Mouse (Mus musculus) heart, embryonic 14.5 days (tissue): ENCODE data around the gene Borcs8. TPM values are rescaled to one million over a fixed set of nuclear protein-coding genes. Genes with fewer than 3 reads are reported as not detected.

Source experiments
- ATAC-seq: fragments of 200-750 bp; cut with Nextera tagmentation; 2 replicates; pipeline ENCODE4 v1.8.0; 2017; ENCODE audit warnings: low read depth, moderate TSS enrichment; ENCODE audit not compliant: insufficient number of reproducible peaks, insufficient read depth, low FRiP score
- H3K27ac ChIP-seq, 2 experiments: fragments of 200-500 bp in 1 of 2; fragments of 300-500 bp in 1 of 2; sonication (generic) in 1 of 2; replicated peaks in 1 of 2; 2 replicates each; pipeline ENCODE4 v1.5.1; 2012 to 2014; ENCODE audit warnings: low read depth in 2 of 2, low read length in 2 of 2, control low read depth in 1 of 2, mild to moderate bottlenecking in 1 of 2, mixed read lengths in 1 of 2; ENCODE audit not compliant: control insufficient read depth in 1 of 2, insufficient read depth in 1 of 2
- H3K27me3 ChIP-seq: fragments of 300-500 bp; sonication (generic); 2 replicates; pipeline ENCODE4 v1.6.1; 2014; ENCODE audit warnings: mild to moderate bottlenecking, low read length, control low read depth; ENCODE audit not compliant: control insufficient read depth, insufficient read depth
- H3K36me3 ChIP-seq: fragments of 300-500 bp; sonication (generic); 2 replicates; pipeline ENCODE4 v1.6.1; 2014; ENCODE audit warnings: mild to moderate bottlenecking, control low read depth, low read length, mixed read lengths; ENCODE audit not compliant: control insufficient read depth, insufficient read depth
- H3K4me1 ChIP-seq, 2 experiments: fragments of 200-500 bp in 1 of 2; fragments of 300-500 bp in 1 of 2; sonication (generic) in 1 of 2; 2 replicates each; pipeline ENCODE4 v1.6.1; 2012 to 2014; ENCODE audit warnings: low read length in 2 of 2, control low read depth in 1 of 2, mixed read lengths in 1 of 2; ENCODE audit not compliant: control insufficient read depth in 2 of 2, insufficient read depth in 2 of 2
- H3K4me2 ChIP-seq: fragments of 300-500 bp; sonication (generic); 2 replicates; pipeline ENCODE4 v1.6.1; 2014; ENCODE audit warnings: mild to moderate bottlenecking, low read length
- H3K4me3 ChIP-seq, 2 experiments: fragments of 200-500 bp in 1 of 2; fragments of 300-500 bp in 1 of 2; sonication (generic) in 1 of 2; 2 replicates each; pipeline ENCODE4 v1.5.1; 2012 to 2014; ENCODE audit warnings: low read length in 2 of 2, mild to moderate bottlenecking in 2 of 2, control low read depth in 1 of 2, low read depth in 1 of 2, moderate library complexity in 1 of 2; ENCODE audit not compliant: control insufficient read depth in 1 of 2, insufficient read depth in 1 of 2
- H3K9ac ChIP-seq: fragments of 300-500 bp; sonication (generic); 2 replicates; pipeline ENCODE4 v1.6.1; 2014; ENCODE audit warnings: mild to moderate bottlenecking, low read length
- H3K9me3 ChIP-seq: fragments of 300-500 bp; sonication (generic); 2 replicates; pipeline ENCODE4 v1.6.1; 2016; ENCODE audit warnings: low read length, control low read depth; ENCODE audit not compliant: control insufficient read depth
- WGBS: fragments of 180-500 bp; shearing (Covaris S2); extraction: QIAGEN DNeasy Blood & Tissue Kit; methylation state at CpG from one replicate; pipeline ENCODE4 v1.1.7; 2014; 5-methylcytosine and 5-hydroxymethylcytosine counted together
- polyA plus RNA-seq: library from polyadenylated mRNA; unstranded; fragments of >200 nt; fragmentation: Nextera tagmentation; extraction: Ambion mirVana; gene quantifications from 2 replicates; pipeline ENCODE4 v1.2.1, GENCODE M21; 2014

Gene Borcs8
- polyA plus RNA-seq, 1 experiment from 2014 or later, result 46.7 TPM

GRCm38 (mm10) chr8:70111192-70111795 is 28.0 kb upstream of the Borcs8 start:
- no peaks in the 10 kb centered on the region for H3K36me3 ChIP-seq
- H3K27me3 ChIP-seq, result peaks cover 91% of the 10 kb centered on the region
- no peak for ATAC-seq
- no peaks in the 10 kb centered on the region for H3K9me3 ChIP-seq
- H3K9ac ChIP-seq, result no peak overlapping the region
- no peaks in the 10 kb centered on the region for H3K4me1 ChIP-seq
- no peak overlapping the region for H3K4me3 ChIP-seq
- WGBS, result 43% methylated on average over 23 of the region's 23 CpGs
- no peak overlapping the region for H3K27ac ChIP-seq
- H3K4me2 ChIP-seq, result no peak overlapping the region

- ATAC-seq, result no peak
- Histone ChIP-seq H3K27ac (no peak overlapping the region), H3K4me3 (no peak overlapping the region), H3K36me3 (no peaks in the 10 kb centered on the region), H3K9ac (no peak overlapping the region), H3K9me3 (no peaks in the 10 kb centered on the region), H3K4me1 (no peaks in the 10 kb centered on the region), H3K27me3 (peaks cover 93% of the 10 kb centered on the region), H3K4me2 (no peak overlapping the region)
- 6% methylated on average over 43 of the region's 43 CpGs for WGBS
Measured at GRCm38 (mm10) chr8:70112401-70113016, 26.8 kb upstream of the Borcs8 start.

GRCm38 (mm10) chr8:70114488-70114887 is 24.8 kb upstream of the Borcs8 start:
- 27% methylated on average over 6 of the region's 6 CpGs for WGBS
- ATAC-seq, result no peak

GRCm38 (mm10) chr8:70114892-70115291 is 24.4 kb upstream of the Borcs8 start:
- Histone ChIP-seq H3K27ac (no peak overlapping the region), H3K9me3 (no peaks in the 10 kb centered on the region), H3K4me3 (no peak overlapping the region), H3K36me3 (no peaks in the 10 kb centered on the region), H3K4me1 (no peaks in the 10 kb centered on the region), H3K4me2 (no peak overlapping the region), H3K27me3 (peaks cover 100% of the 10 kb centered on the region), H3K9ac (no peak overlapping the region)
- no peak for ATAC-seq
- 64% methylated on average over 13 of the region's 13 CpGs for WGBS

More at GRCm38 (mm10) chr8:70114488-70114887, 24.8 kb upstream of the Borcs8 start:
- H3K4me1 ChIP-seq, result no peaks in the 10 kb centered on the region
- H3K9me3 ChIP-seq, result no peaks in the 10 kb centered on the region
- H3K36me3 ChIP-seq, result no peaks in the 10 kb centered on the region
- no peak overlapping the region for H3K4me2 ChIP-seq
- H3K4me3 ChIP-seq, result no peak overlapping the region
- H3K27me3 ChIP-seq, result peaks cover 100% of the 10 kb centered on the region
- H3K27ac ChIP-seq, result no peak overlapping the region
- no peak overlapping the region for H3K9ac ChIP-seq

GRCm38 (mm10) chr8:70117611-70118010 is 21.7 kb upstream of the Borcs8 start:
- Histone ChIP-seq H3K9ac (no peak overlapping the region), H3K27ac (no peak overlapping the region), H3K4me3 (no peak overlapping the region), H3K4me2 (no peak overlapping the region), H3K4me1 (peaks cover 0 to 2% of the 10 kb centered on the region in 2 experiments; a peak in 1 of 4 replicates), H3K27me3 (peaks cover 93% of the 10 kb centered on the region), H3K36me3 (no peaks in the 10 kb centered on the region), H3K9me3 (no peaks in the 10 kb centered on the region)
- ATAC-seq, result no peak
- 5% methylated on average over 9 of the region's 9 CpGs for WGBS

- H3K4me1 ChIP-seq, result peaks cover 0 to 2% of the 10 kb centered on the region in 2 experiments; a peak in 1 of 4 replicates
- H3K9me3 ChIP-seq, result no peaks in the 10 kb centered on the region
- H3K4me2 ChIP-seq, result no peak overlapping the region
- no peak for ATAC-seq
- H3K27ac ChIP-seq, result no peak overlapping the region
- peaks cover 81% of the 10 kb centered on the region for H3K27me3 ChIP-seq
- H3K4me3 ChIP-seq, result no peak overlapping the region
- no peak overlapping the region for H3K9ac ChIP-seq
- no peaks in the 10 kb centered on the region for H3K36me3 ChIP-seq
- WGBS, result 14% methylated on average over 17 of the region's 17 CpGs
Measured at GRCm38 (mm10) chr8:70118726-70119700, 20.3 kb upstream of the Borcs8 start.

GRCm38 (mm10) chr8:70120667-70121066 is 18.6 kb upstream of the Borcs8 start, which contains the start of gene Ncan:
TSS of gene Ncan (minus strand) at chr8:70120873.
- WGBS, result 5% methylated on average over 19 of the region's 19 CpGs
- peak within 1 kb of the TSS; percentile 34; the same call in 1 of the 2 replicates for H3K4me2 ChIP-seq
- H3K4me3 ChIP-seq, result no peak within 1 kb of the TSS; a peak in 1 of 4 replicates
- ATAC-seq, result 0 out of 2 replicates have a peak, but pooled peaks have one; percentile 19
- H3K27me3 ChIP-seq, result peaks cover 64% of the 10 kb centered on the region
- H3K27ac ChIP-seq, result no peak within 1 kb of the TSS
- no peaks in the 10 kb centered on the region for H3K9me3 ChIP-seq
- H3K9ac ChIP-seq, result no peak within 1 kb of the TSS
- H3K4me1 ChIP-seq, result peaks cover 0 to 2% of the 10 kb centered on the region in 2 experiments; a peak in 1 of 4 replicates
- no peaks in the 10 kb centered on the region for H3K36me3 ChIP-seq
